Mouse (Mus musculus) intestine, embryonic 14.5 days (tissue): ENCODE measurements around the gene Ccdc92b. TPM values are rescaled to one million over a fixed set of nuclear protein-coding genes. Genes with fewer than 3 reads are reported as not detected.

ENCODE experiments used
- ATAC-seq: fragments of 200-750 bp; cut with Nextera tagmentation; replicated peaks from 2 replicates; pipeline ENCODE4 v1.8.0; 2017; ENCODE audit warnings: low read depth, moderate number of reproducible peaks, moderate TSS enrichment, moderate library complexity; ENCODE audit not compliant: low FRiP score, low TSS enrichment
- DNase-seq: peaks from one replicate; pipeline ENCODE4 v3.0.0-alpha.2; 2018; ENCODE audit warnings: low spot score
- H3K27ac ChIP-seq: fragments of 300-500 bp; sonication (generic); 2 replicates; pipeline ENCODE4 v1.5.1; 2014; ENCODE audit warnings: low read depth, mild to moderate bottlenecking, control low read depth
- H3K27me3 ChIP-seq: fragments of 300-500 bp; sonication (generic); replicated peaks from 2 replicates; pipeline ENCODE4 v1.6.1; 2014; ENCODE audit warnings: low read length, control low read depth; ENCODE audit not compliant: control insufficient read depth, insufficient read depth
- H3K36me3 ChIP-seq: fragments of 300-500 bp; sonication (generic); 2 replicates; pipeline ENCODE4 v1.6.1; 2014; ENCODE audit warnings: low read length, control low read depth; ENCODE audit not compliant: control insufficient read depth, insufficient read depth
- H3K4me1 ChIP-seq: fragments of 300-500 bp; sonication (generic); replicated peaks from 2 replicates; pipeline ENCODE4 v1.6.1; 2014; ENCODE audit warnings: low read length, control low read depth, mixed read lengths; ENCODE audit not compliant: control insufficient read depth, insufficient read depth
- H3K4me2 ChIP-seq: fragments of 300-500 bp; sonication (generic); 2 replicates; pipeline ENCODE4 v1.6.1; 2014; ENCODE audit warnings: low read length
- H3K4me3 ChIP-seq: fragments of 300-500 bp; sonication (generic); 2 replicates; pipeline ENCODE4 v1.5.1; 2014; ENCODE audit warnings: low read depth, low read length, control low read depth, mixed read lengths
- H3K9ac ChIP-seq: fragments of 300-500 bp; sonication (generic); 2 replicates; pipeline ENCODE4 v1.6.1; 2014; ENCODE audit warnings: mild to moderate bottlenecking, low read length
- H3K9me3 ChIP-seq: fragments of 300-500 bp; sonication (generic); 2 replicates; pipeline ENCODE4 v1.6.1; 2016; ENCODE audit warnings: low read length, control low read depth; ENCODE audit not compliant: control insufficient read depth
- WGBS: fragments of 180-500 bp; shearing (Covaris S2); extraction: QIAGEN DNeasy Blood & Tissue Kit; methylation state at CpG from one replicate; pipeline ENCODE4 v1.1.7; 2014; 5-methylcytosine and 5-hydroxymethylcytosine counted together
- polyA plus RNA-seq: library from polyadenylated mRNA; unstranded; fragments of >200 nt; fragmentation: Nextera tagmentation; extraction: Ambion mirVana; gene quantifications from 2 replicates; pipeline ENCODE4 v1.2.1, GENCODE M21; 2014

Ccdc92b gene
- polyA plus RNA-seq, 1 experiment from 2014 or later, result 0.74 TPM

DNA sequence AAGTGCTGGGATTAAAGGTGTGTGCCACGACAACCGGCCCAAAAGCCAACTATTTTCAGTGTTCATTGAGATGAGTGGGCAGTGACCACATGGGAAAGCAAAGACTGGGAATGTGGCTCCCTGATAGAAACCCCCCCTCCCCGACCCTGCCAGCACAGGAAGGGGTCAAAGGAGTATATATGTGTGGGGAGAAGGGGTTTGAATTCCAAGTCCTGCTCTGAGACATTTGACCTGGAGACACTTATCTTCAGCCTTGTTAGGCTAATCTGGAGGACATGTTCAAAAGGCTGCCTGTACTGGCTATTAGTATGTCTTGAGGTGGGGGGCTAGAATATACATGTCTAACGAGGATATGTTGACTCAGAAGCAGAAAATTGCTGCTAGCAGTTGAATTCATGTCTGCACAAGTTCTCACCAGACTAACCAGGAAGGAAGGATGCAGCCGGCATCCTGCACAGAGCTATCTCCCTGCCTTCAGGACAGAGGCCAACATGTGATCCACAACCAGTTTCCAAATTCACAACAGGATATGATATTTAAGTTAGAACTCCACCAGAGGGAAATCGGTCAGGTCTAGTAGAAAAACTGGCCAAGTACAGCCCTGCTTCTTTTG lies 53.6 kb downstream of the Ccdc92b start:
- Histone ChIP-seq H3K4me2 (no peak overlapping the region), H3K4me1 (no peaks in the 10 kb centered on the region), H3K9me3 (no peaks in the 10 kb centered on the region), H3K27ac (no peak overlapping the region), H3K27me3 (no peaks in the 10 kb centered on the region), H3K36me3 (peaks cover 65% of the 10 kb centered on the region), H3K9ac (no peak overlapping the region), H3K4me3 (no peak overlapping the region)
- WGBS, result 83% methylated on average over 6 of the region's 6 CpGs
- DNase-seq (no peak), ATAC-seq (no peak)

DNA sequence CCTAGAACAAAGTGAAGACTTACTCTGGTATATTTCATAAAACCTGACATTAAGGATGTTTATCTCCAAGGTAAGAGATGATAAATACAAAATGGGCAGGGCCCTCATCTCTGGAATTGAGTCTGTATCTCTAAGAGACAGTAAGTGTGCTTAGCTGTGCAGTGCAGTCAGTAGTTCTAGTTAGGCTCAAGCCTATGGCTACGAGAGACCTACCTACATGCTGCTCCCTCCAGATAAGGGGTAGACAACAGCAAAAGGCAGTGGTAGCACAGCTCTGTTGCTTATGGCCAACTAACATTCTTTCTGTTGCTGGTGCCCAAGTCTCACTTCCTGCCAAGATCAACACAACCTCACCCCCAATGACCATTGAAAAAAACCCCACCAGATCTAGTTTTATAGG lies 54.2 kb downstream of the Ccdc92b start:
- 96% methylated on average over 1 of the region's 1 CpGs for WGBS
- ATAC-seq (no peak), DNase-seq (no peak)
- Histone ChIP-seq H3K4me1 (no peaks in the 10 kb centered on the region), H3K9me3 (no peaks in the 10 kb centered on the region), H3K27ac (no peak overlapping the region), H3K27me3 (no peaks in the 10 kb centered on the region), H3K9ac (no peak overlapping the region), H3K4me2 (no peak overlapping the region), H3K4me3 (no peak overlapping the region), H3K36me3 (peaks cover 68% of the 10 kb centered on the region)

GRCm38 (mm10) chr11:74674713-74675112 lies 55.3 kb downstream of the Ccdc92b start:
- no peaks in the 10 kb centered on the region for H3K4me1 ChIP-seq
- 96% methylated on average over 8 of the region's 8 CpGs for WGBS
- ATAC-seq (no peak), DNase-seq (no peak)
- peaks cover 67% of the 10 kb centered on the region for H3K36me3 ChIP-seq
- H3K9ac ChIP-seq, result no peak overlapping the region
- no peak overlapping the region for H3K4me3 ChIP-seq
- no peak overlapping the region for H3K27ac ChIP-seq
- H3K9me3 ChIP-seq, result no peaks in the 10 kb centered on the region
- no peaks in the 10 kb centered on the region for H3K27me3 ChIP-seq
- H3K4me2 ChIP-seq, result no peak overlapping the region

GRCm38 (mm10) chr11:74675156-74675555 lies 55.8 kb downstream of the Ccdc92b start:
- DNase-seq (no peak), ATAC-seq (no peak)
- peaks cover 69% of the 10 kb centered on the region for H3K36me3 ChIP-seq
- H3K4me1 ChIP-seq, result no peaks in the 10 kb centered on the region
- no peak overlapping the region for H3K4me2 ChIP-seq
- no peaks in the 10 kb centered on the region for H3K9me3 ChIP-seq
- WGBS, result 88% methylated on average over 4 of the region's 4 CpGs
- no peak overlapping the region for H3K27ac ChIP-seq
- no peak overlapping the region for H3K9ac ChIP-seq
- H3K4me3 ChIP-seq, result no peak overlapping the region
- H3K27me3 ChIP-seq, result no peaks in the 10 kb centered on the region

Other genes starting within 250 kb of the Ccdc92b start
- 7.7 and 11.6 TPM in 2 replicates for gene Rap1gap2, start 8.7 kb upstream of the Ccdc92b start, polyA plus RNA-seq
- 38.7 and 47.0 TPM in 2 replicates for gene Cluh, start 29.9 kb downstream of the Ccdc92b start, polyA plus RNA-seq
- gene Pafah1b1, start 105.1 kb downstream of the Ccdc92b start, polyA plus RNA-seq, result 58.7 and 61.8 TPM in 2 replicates
- gene Mettl16, start 151.2 kb downstream of the Ccdc92b start, polyA plus RNA-seq, result 31.9 and 36.4 TPM in 2 replicates
- 4.4 and 5.5 TPM in 2 replicates for gene Mnt, start 211.3 kb downstream of the Ccdc92b start, polyA plus RNA-seq